ENCODE assay signal across 19 mouse cellular contexts in the genomic region with DNA sequence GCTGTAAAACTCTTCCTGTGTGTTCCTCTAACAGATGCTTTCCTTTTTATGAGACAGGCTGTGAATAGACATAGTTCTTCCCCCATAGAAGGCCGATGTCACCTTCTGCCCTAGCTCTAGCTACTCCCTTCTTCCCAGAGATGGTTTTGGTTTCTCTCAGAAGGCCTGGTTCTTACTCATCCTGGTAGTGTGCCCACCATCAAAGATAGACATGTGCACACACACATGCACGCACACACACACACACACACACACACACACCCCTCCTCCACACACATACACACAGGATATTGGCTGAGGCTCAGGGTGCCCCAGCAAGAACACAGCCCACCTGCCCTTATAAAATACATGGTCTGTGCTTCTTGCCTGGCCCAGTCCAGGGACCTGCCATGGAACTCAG. TPM values are rescaled to one million over a fixed set of nuclear protein-coding genes. Genes with fewer than 3 reads are reported as not detected.
DNase-seq lines count a peak whose midpoint lies in the region; ATAC-seq and TF ChIP-seq lines count a peak whose summit lies in the region.
"Had no signal": no experiment of that assay in that cellular context is flagged by ENCODE, and none has a peak within 500 bp of the region (broad histone marks: within the 10 kb centered on the region; RNA-seq: fewer than 3 reads in every experiment).

No protein-coding gene starts in this region.

- WGBS in forebrain, postnatal 0 days, result 93% methylated on average over 2 of the region's 2 CpGs
- WGBS in forebrain, embryonic 14.5 days, result 89% methylated on average over 2 of the region's 2 CpGs
- WGBS in hindbrain, postnatal 0 days, result 88% methylated on average over 2 of the region's 2 CpGs
- WGBS in hindbrain, embryonic 12.5 days, result 89% methylated on average over 2 of the region's 2 CpGs
- 92% methylated on average over 2 of the region's 2 CpGs for WGBS in midbrain, embryonic 14.5 days
- WGBS in midbrain, embryonic 11.5 days, result 88% methylated on average over 2 of the region's 2 CpGs
- WGBS in kidney, embryonic 16.5 days, result 85% methylated on average over 2 of the region's 2 CpGs

- TF ChIP-seq CTCF in forebrain, postnatal 0 days (IDR thresholded peaks at IDR 0.05; ENCODE audit: low read depth), result no peak
- TF ChIP-seq CTCF in hindbrain, postnatal 0 days (IDR thresholded peaks at IDR 0.05; ENCODE audit: low read depth), result no peak

- H3K36me3 ChIP-seq in forebrain, postnatal 0 days (ENCODE audit: insufficient read depth), result peaks cover 8% of the 10 kb centered on the region; the same call in 1 of the 2 replicates
- H3K36me3 ChIP-seq in forebrain, embryonic 14.5 days (ENCODE audit: control insufficient read depth, insufficient read depth, low read length), result no peaks in the 10 kb centered on the region
- H3K36me3 ChIP-seq in hindbrain, postnatal 0 days (ENCODE audit: insufficient read depth, low read length), result no peaks in the 10 kb centered on the region
- H3K36me3 ChIP-seq in hindbrain, embryonic 12.5 days, result no peaks in the 10 kb centered on the region
- peaks cover 3% of the 10 kb centered on the region for H3K36me3 ChIP-seq in midbrain, embryonic 14.5 days (ENCODE audit: control insufficient read depth, insufficient read depth, low read length)
- H3K36me3 ChIP-seq in midbrain, embryonic 11.5 days (ENCODE audit: control insufficient read depth, insufficient read depth, low read length), result no peaks in the 10 kb centered on the region
- H3K36me3 ChIP-seq in kidney, embryonic 16.5 days (ENCODE audit: insufficient read depth, low read length), result no peaks in the 10 kb centered on the region
- H3K36me3 ChIP-seq: embryonic facial prominence, embryonic 12.5 days; heart, embryonic 12.5 days had no signal

- H3K27ac ChIP-seq in forebrain, postnatal 0 days (ENCODE audit: low read depth, low read length), result no peak overlapping the region
- H3K27ac ChIP-seq in forebrain, embryonic 14.5 days (ENCODE audit: low read depth, low read length), result no peak overlapping the region
- no peak overlapping the region for H3K27ac ChIP-seq in hindbrain, postnatal 0 days
- no peak overlapping the region for H3K27ac ChIP-seq in hindbrain, embryonic 12.5 days
- no peak overlapping the region for H3K27ac ChIP-seq in midbrain, embryonic 14.5 days (replicated peaks; ENCODE audit: low read depth, low read length)
- H3K27ac ChIP-seq in midbrain, embryonic 11.5 days (ENCODE audit: low read depth, low read length), result no peak overlapping the region
- H3K27ac ChIP-seq in kidney, embryonic 16.5 days (ENCODE audit: low read length), result no peak overlapping the region
- H3K27ac ChIP-seq: embryonic facial prominence, embryonic 12.5 days; gastrocnemius, adult 2 months had no signal

- H3K4me3 ChIP-seq in forebrain, postnatal 0 days (ENCODE audit: low read depth, low read length), result no peak overlapping the region
- H3K4me3 ChIP-seq in forebrain, embryonic 14.5 days (ENCODE audit: low read depth, low read length), result no peak overlapping the region
- H3K4me3 ChIP-seq in hindbrain, postnatal 0 days (ENCODE audit: low read length), result no peak overlapping the region
- no peak overlapping the region for H3K4me3 ChIP-seq in hindbrain, embryonic 12.5 days
- 0 out of 2 replicates have a peak overlapping the region, but pooled peaks have one; percentile 72 for H3K4me3 ChIP-seq in midbrain, embryonic 14.5 days (replicated peaks; ENCODE audit: low read depth, low read length)
- no peak overlapping the region for H3K4me3 ChIP-seq in midbrain, embryonic 11.5 days (ENCODE audit: low read depth, low read length)
- H3K4me3 ChIP-seq in kidney, embryonic 16.5 days (ENCODE audit: low read length), result no peak overlapping the region
- H3K4me3 ChIP-seq: embryonic facial prominence, embryonic 12.5 days; gastrocnemius, adult 2 months; heart, embryonic 12.5 days had no signal

- H3K4me2 ChIP-seq in forebrain, postnatal 0 days (ENCODE audit: low read depth), result 0 out of 2 replicates have a peak overlapping the region, but pooled peaks have one; percentile 71
- no peak overlapping the region for H3K4me2 ChIP-seq in forebrain, embryonic 14.5 days (ENCODE audit: low read length)
- H3K4me2 ChIP-seq in hindbrain, postnatal 0 days (ENCODE audit: low read depth, low read length), result peak overlapping the region; percentile 86
- no peak overlapping the region for H3K4me2 ChIP-seq in hindbrain, embryonic 12.5 days (replicated peaks)
- H3K4me2 ChIP-seq in midbrain, embryonic 14.5 days (ENCODE audit: low read length), result no peak overlapping the region
- H3K4me2 ChIP-seq in midbrain, embryonic 11.5 days, result no peak overlapping the region
- no peak overlapping the region for H3K4me2 ChIP-seq in kidney, embryonic 16.5 days (replicated peaks; ENCODE audit: low read depth, low read length)
- H3K4me2 ChIP-seq: embryonic facial prominence, embryonic 12.5 days; heart, embryonic 12.5 days had no signal

- H3K9me3 ChIP-seq in forebrain, postnatal 0 days (ENCODE audit: low read length), result no peaks in the 10 kb centered on the region
- no peaks in the 10 kb centered on the region for H3K9me3 ChIP-seq in forebrain, embryonic 14.5 days (replicated peaks; ENCODE audit: control insufficient read depth, low read length)
- no peaks in the 10 kb centered on the region for H3K9me3 ChIP-seq in hindbrain, postnatal 0 days (ENCODE audit: low read length)
- H3K9me3 ChIP-seq in hindbrain, embryonic 12.5 days (replicated peaks), result no peaks in the 10 kb centered on the region
- no peaks in the 10 kb centered on the region for H3K9me3 ChIP-seq in midbrain, embryonic 14.5 days (ENCODE audit: control insufficient read depth, low read length)
- no peaks in the 10 kb centered on the region for H3K9me3 ChIP-seq in midbrain, embryonic 11.5 days (ENCODE audit: control insufficient read depth, low read length)
- no peaks in the 10 kb centered on the region for H3K9me3 ChIP-seq in kidney, embryonic 16.5 days (ENCODE audit: low read length)
- H3K9me3 ChIP-seq: embryonic facial prominence, embryonic 12.5 days; heart, embryonic 12.5 days had no signal

- H3K27me3 ChIP-seq in forebrain, postnatal 0 days (ENCODE audit: insufficient read depth, low read length), result no peaks in the 10 kb centered on the region
- no peaks in the 10 kb centered on the region for H3K27me3 ChIP-seq in forebrain, embryonic 14.5 days (replicated peaks; ENCODE audit: control insufficient read depth, insufficient read depth, low read length)
- no peaks in the 10 kb centered on the region; the same call in 1 of the 2 replicates for H3K27me3 ChIP-seq in hindbrain, postnatal 0 days (ENCODE audit: insufficient read depth, low read length)
- peaks cover 26% of the 10 kb centered on the region for H3K27me3 ChIP-seq in hindbrain, embryonic 12.5 days
- no peaks in the 10 kb centered on the region for H3K27me3 ChIP-seq in midbrain, embryonic 14.5 days (ENCODE audit: control insufficient read depth, insufficient read depth, low read length)
- peaks cover 12% of the 10 kb centered on the region for H3K27me3 ChIP-seq in midbrain, embryonic 11.5 days (ENCODE audit: control insufficient read depth, insufficient read depth, low read length)
- H3K27me3 ChIP-seq in kidney, embryonic 16.5 days (ENCODE audit: insufficient read depth, low read length), result peaks cover 14% of the 10 kb centered on the region

- no peak overlapping the region for H3K9ac ChIP-seq in forebrain, postnatal 0 days
- no peak overlapping the region for H3K9ac ChIP-seq in forebrain, embryonic 14.5 days (ENCODE audit: low read length)
- no peak overlapping the region for H3K9ac ChIP-seq in hindbrain, postnatal 0 days (replicated peaks; ENCODE audit: low read length)
- no peak overlapping the region for H3K9ac ChIP-seq in hindbrain, embryonic 12.5 days
- no peak overlapping the region for H3K9ac ChIP-seq in midbrain, embryonic 14.5 days (replicated peaks; ENCODE audit: low read length)
- H3K9ac ChIP-seq in midbrain, embryonic 11.5 days (ENCODE audit: low read length), result no peak overlapping the region
- H3K9ac ChIP-seq in kidney, embryonic 16.5 days (replicated peaks; ENCODE audit: low read length), result no peak overlapping the region
- H3K9ac ChIP-seq: embryonic facial prominence, embryonic 12.5 days; heart, embryonic 12.5 days had no signal

- peaks cover 10% of the 10 kb centered on the region for H3K4me1 ChIP-seq in forebrain, postnatal 0 days (ENCODE audit: insufficient read depth)
- peaks cover 7% of the 10 kb centered on the region for H3K4me1 ChIP-seq in forebrain, embryonic 14.5 days (ENCODE audit: control insufficient read depth, insufficient read depth, low read length)
- 0 out of 2 replicates have a peak, but pooled peaks cover 3% of the 10 kb centered on the region for H3K4me1 ChIP-seq in hindbrain, postnatal 0 days (ENCODE audit: insufficient read depth, low read length)
- peaks cover 25% of the 10 kb centered on the region for H3K4me1 ChIP-seq in hindbrain, embryonic 12.5 days
- peaks cover 20% of the 10 kb centered on the region for H3K4me1 ChIP-seq in midbrain, embryonic 14.5 days (ENCODE audit: control insufficient read depth, insufficient read depth, low read length)
- peaks cover 11% of the 10 kb centered on the region for H3K4me1 ChIP-seq in midbrain, embryonic 11.5 days (ENCODE audit: control insufficient read depth, insufficient read depth, low read length)
- H3K4me1 ChIP-seq in kidney, embryonic 16.5 days (ENCODE audit: insufficient read depth, low read length), result peaks cover 26% of the 10 kb centered on the region

- ATAC-seq in forebrain, postnatal 0 days, result no peak
- ATAC-seq in forebrain, embryonic 14.5 days, result no peak
- ATAC-seq in hindbrain, postnatal 0 days, result no peak
- ATAC-seq in hindbrain, embryonic 12.5 days (ENCODE audit: low FRiP score), result no peak
- ATAC-seq in midbrain, embryonic 14.5 days (ENCODE audit: low FRiP score, low TSS enrichment), result no peak
- ATAC-seq in midbrain, embryonic 11.5 days (ENCODE audit: low FRiP score), result no peak
- ATAC-seq in kidney, embryonic 16.5 days (ENCODE audit: low FRiP score, low TSS enrichment), result no peak
- ATAC-seq: activated CD4-positive, CD25-positive, alpha-beta regulatory T cell, adult 4 months; forebrain, embryonic 16.5 days; Patski had no signal

- DNase-seq in forebrain, postnatal 0 days, result no peak
- DNase-seq in forebrain, embryonic 14.5 days (ENCODE audit: low spot score), result no peak
- no peak for DNase-seq in hindbrain, postnatal 0 days (ENCODE audit: low spot score)
- no peak for DNase-seq in midbrain, embryonic 14.5 days
- no peak for DNase-seq in midbrain, embryonic 11.5 days (ENCODE audit: low spot score, missing footprints)
- peak; percentile 49 for DNase-seq in A20 (ENCODE audit: low read depth, low spot score)
- DNase-seq: adrenal gland, postnatal 14 days; cerebellum, adult 11-12 months; cerebellum, adult 9-10 months; cerebellum, postnatal 25 days; gastrocnemius, adult 2 months; gastrocnemius, postnatal 25 days had no signal

RNA-seq across cellular contexts. Expression of gene Gnaz, which starts 2.3 kb away (rescaled TPM):
- 127 and 140 TPM in 2 replicates for total RNA-seq in forebrain, postnatal 0 days (2014; rRNA removed)
- polyA plus RNA-seq in forebrain, postnatal 0 days (2015; fragmentation: Nextera tagmentation; extraction: Ambion mirVana), result 76.7 and 106 TPM in 2 replicates
- polyA plus RNA-seq in forebrain, embryonic 14.5 days (2014; fragmentation: Nextera tagmentation; extraction: Ambion mirVana), result 23.7 and 32.9 TPM in 2 replicates
- total RNA-seq in hindbrain, postnatal 0 days (2014; rRNA removed), result 166 and 178 TPM in 2 replicates
- polyA plus RNA-seq in hindbrain, postnatal 0 days (2015; fragmentation: Nextera tagmentation; extraction: Ambion mirVana), result 88.3 and 99.9 TPM in 2 replicates
- 26.5 and 27.9 TPM in 2 replicates for polyA plus RNA-seq in hindbrain, embryonic 12.5 days (2016; fragmentation: Nextera tagmentation; extraction: Ambion mirVana)
- polyA plus RNA-seq in midbrain, embryonic 14.5 days (2014; fragmentation: Nextera tagmentation; extraction: Ambion mirVana), result 60.6 and 82.2 TPM in 2 replicates
- polyA plus RNA-seq in midbrain, embryonic 11.5 days (2014; fragmentation: Nextera tagmentation; extraction: Ambion mirVana), result 12.2 and 12.7 TPM in 2 replicates
- 5.4 and 6.2 TPM in 2 replicates for polyA plus RNA-seq in kidney, embryonic 16.5 days (2015; fragmentation: Nextera tagmentation; extraction: Ambion mirVana)
- polyA plus RNA-seq: activated CD4-positive, CD25-positive, alpha-beta regulatory T cell, adult 4 months had no signal

Comparison
In these comparisons a context has a peak if more than half of its experiments do, and no peak if none do; other contexts are left out.
1. H3K4me2 ChIP-seq: peak in forebrain, postnatal 0 days (single experiment) and hindbrain, postnatal 0 days (single experiment); none in forebrain, embryonic 14.5 days (single experiment), hindbrain, embryonic 12.5 days (single experiment), midbrain, embryonic 14.5 days (single experiment), midbrain, embryonic 11.5 days (single experiment) and kidney, embryonic 16.5 days (single experiment).